Mouse (Mus musculus): ENCODE measurements around the gene Cdkn2d. TPM values are rescaled to one million over a fixed set of nuclear protein-coding genes. Genes with fewer than 3 reads are reported as not detected.

Cdkn2d gene
- total RNA-seq, 1 experiment from 2014 or later = 17.9 TPM

GRCm38 (mm10) chr9:21244428-21245112 lies 46.6 kb downstream of the Cdkn2d start:
- DNase-seq = peak; percentile 30

- DNase-seq = no peak
Measured at GRCm38 (mm10) chr9:21243826-21244427, 47.3 kb downstream of the Cdkn2d start.

- peak; percentile 86 for DNase-seq
Measured at GRCm38 (mm10) chr9:21241343-21241742, 49.9 kb downstream of the Cdkn2d start.

- DNase-seq = no peak
Measured at GRCm38 (mm10) chr9:21239465-21239848, 51.8 kb downstream of the Cdkn2d start.

- DNase-seq = peak; percentile 91
Measured at GRCm38 (mm10) chr9:21238733-21239464, 52.3 kb downstream of the Cdkn2d start, which contains the start of gene Keap1. Keap1 (minus strand) TSS chr9:21239361.

Other genes starting within 250 kb of the Cdkn2d start
- not detected in 2 replicates for gene Zglp1, start 224.3 kb downstream of the Cdkn2d start, total RNA-seq (2021)
- gene Gm49373, start 218.3 kb downstream of the Cdkn2d start, total RNA-seq (2021) = 0.44 and 0.86 TPM in 2 replicates
- gene Fdx1l, start 217.8 kb downstream of the Cdkn2d start, total RNA-seq (2021) = 38.8 and 39.9 TPM in 2 replicates
- gene Gm38431, start 199.4 kb downstream of the Cdkn2d start, total RNA-seq (2021) = 1.4 and 2.1 TPM in 2 replicates
- 52.8 and 60.7 TPM in 2 replicates for gene Raver1, start 199.4 kb downstream of the Cdkn2d start, total RNA-seq (2021)
- 12.6 and 17.3 TPM in 2 replicates for gene Tyk2, start 160.2 kb downstream of the Cdkn2d start, total RNA-seq (2021)
- 171 and 185 TPM in 2 replicates for gene Cdc37, start 141.4 kb downstream of the Cdkn2d start, total RNA-seq (2021)
- gene Pde4a, start 125.7 kb downstream of the Cdkn2d start, total RNA-seq (2021) = 22.4 and 22.9 TPM in 2 replicates
- gene Keap1, start 52.0 kb downstream of the Cdkn2d start, total RNA-seq (2021) = 42.0 and 42.4 TPM in 2 replicates
- 1.8 and 2.3 TPM in 2 replicates for gene S1pr5, start 43.0 kb downstream of the Cdkn2d start, total RNA-seq (2021)
- 45.9 and 46.9 TPM in 2 replicates for gene Atg4d, start 26.1 kb downstream of the Cdkn2d start, total RNA-seq (2021)
- gene Kri1, start 3.4 kb downstream of the Cdkn2d start, total RNA-seq (2021) = 27.2 and 36.8 TPM in 2 replicates
- not detected in 2 replicates for gene Ap1m2, start 20.9 kb upstream of the Cdkn2d start, total RNA-seq (2021)
- 40.4 and 56.5 TPM in 2 replicates for gene Slc44a2, start 29.3 kb upstream of the Cdkn2d start, total RNA-seq (2021)
- gene Ilf3, start 76.5 kb upstream of the Cdkn2d start, total RNA-seq (2021) = 55.3 and 64.4 TPM in 2 replicates
- 13.9 and 20.8 TPM in 2 replicates for gene Qtrt1, start 120.4 kb upstream of the Cdkn2d start, total RNA-seq (2021)
- gene Dnm2, start 133.5 kb upstream of the Cdkn2d start, total RNA-seq (2021) = 93.2 and 101 TPM in 2 replicates
- gene Tmed1, start 218.8 kb upstream of the Cdkn2d start, total RNA-seq (2021) = 26.3 and 29.5 TPM in 2 replicates
- 2.4 and 8.7 TPM in 2 replicates for gene AB124611, start 234.8 kb upstream of the Cdkn2d start, total RNA-seq (2021)

Data from adrenal gland, postnatal 14 days (tissue).